Mouse (Mus musculus): Measurements from ENCODE around the gene Kalrn.
A peak's percentile ranks its signal among the peaks of the same experiment; 100 is the strongest.

Kalrn gene

GRCm38 (mm10) chr16:34552731-34553130 is 20.6 kb downstream of the Kalrn start:
- DNase-seq: no peak

GRCm38 (mm10) chr16:34549470-34549999 is 23.8 kb downstream of the Kalrn start:
- no peak for DNase-seq

GRCm38 (mm10) chr16:34546805-34547509 is 26.4 kb downstream of the Kalrn start:
- no peak for DNase-seq

GRCm38 (mm10) chr16:34543754-34544153 is 29.6 kb downstream of the Kalrn start:
- DNase-seq: no peak

- DNase-seq: no peak
Measured at GRCm38 (mm10) chr16:34542341-34542740, 31.0 kb downstream of the Kalrn start.

- no peak for DNase-seq
Measured at GRCm38 (mm10) chr16:34538679-34539185, 34.6 kb downstream of the Kalrn start.

- DNase-seq: peak; percentile 76 to 86
Measured at GRCm38 (mm10) chr16:34536300-34536699, 37.0 kb downstream of the Kalrn start.

GRCm38 (mm10) chr16:34535135-34535534 is 38.2 kb downstream of the Kalrn start:
- peak in 1 of 2 experiments; percentile 31 for DNase-seq

GRCm38 (mm10) chr16:34531506-34531905 is 41.8 kb downstream of the Kalrn start:
- DNase-seq: peak; percentile 43 to 72

GRCm38 (mm10) chr16:34530029-34530428 is 43.3 kb downstream of the Kalrn start:
- DNase-seq: no peak

GRCm38 (mm10) chr16:34528234-34528983 is 44.9 kb downstream of the Kalrn start:
- DNase-seq: no peak

GRCm38 (mm10) chr16:34526378-34526777 is 47.0 kb downstream of the Kalrn start:
- no peak for DNase-seq

- no peak for DNase-seq
Measured at GRCm38 (mm10) chr16:34525866-34526265, 47.5 kb downstream of the Kalrn start.

GRCm38 (mm10) chr16:34525205-34525604 is 48.1 kb downstream of the Kalrn start:
- DNase-seq: no peak

GRCm38 (mm10) chr16:34521061-34521460 is 52.3 kb downstream of the Kalrn start:
- no peak for DNase-seq

GRCm38 (mm10) chr16:34516891-34517398 is 56.4 kb downstream of the Kalrn start:
- no peak for DNase-seq

GRCm38 (mm10) chr16:34515485-34515884 is 57.8 kb downstream of the Kalrn start:
- no peak for DNase-seq

GRCm38 (mm10) chr16:34513956-34514593 is 59.3 kb downstream of the Kalrn start:
- DNase-seq: no peak

GRCm38 (mm10) chr16:34512326-34512725 is 61.0 kb downstream of the Kalrn start:
- DNase-seq: no peak

GRCm38 (mm10) chr16:34508125-34508524 is 65.2 kb downstream of the Kalrn start:
- no peak for DNase-seq

GRCm38 (mm10) chr16:34506048-34506447 is 67.3 kb downstream of the Kalrn start:
- DNase-seq: no peak

GRCm38 (mm10) chr16:34504250-34504649 is 69.1 kb downstream of the Kalrn start:
- no peak for DNase-seq

GRCm38 (mm10) chr16:34502110-34502509 is 71.2 kb downstream of the Kalrn start:
- DNase-seq: no peak
